Mouse (Mus musculus): ENCODE results near the gene Cfap57. TPM values are rescaled to one million over a fixed set of nuclear protein-coding genes. Genes with fewer than 3 reads are reported as not detected.

Cfap57 gene
- total and polyA plus RNA-seq, 3 experiments = 0.05 TPM; not detected in 2

DNA sequence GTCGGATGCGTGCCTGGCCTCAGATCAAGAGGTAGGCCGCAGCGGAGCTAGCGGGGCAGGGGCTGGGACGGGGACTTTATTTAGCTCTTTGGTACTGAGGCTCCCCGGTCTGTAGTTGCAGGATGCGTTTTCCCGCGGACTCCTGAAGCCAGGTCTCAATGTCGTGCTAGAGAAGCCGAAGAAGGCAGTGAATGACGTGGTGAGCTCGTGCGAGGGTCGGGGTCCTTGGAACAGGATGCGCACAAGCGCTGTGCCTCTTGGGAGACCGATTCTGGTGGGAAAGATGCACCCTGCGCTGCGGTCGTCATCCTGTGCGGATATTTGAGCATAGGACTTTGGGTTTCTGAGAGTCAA, 367 bp upstream of the Cfap57 start:
- Histone ChIP-seq H3K36me3 (replicated peaks) (peaks cover 39% of the 10 kb centered on the region), H3K4me1 (ENCODE audit: insufficient read depth, low read depth, low read length) (peaks cover 30% of the 10 kb centered on the region), H3K4me3 (ENCODE audit: low read depth, low read length) (peak overlapping the region; percentile 85), H3K27me3 (ENCODE audit: insufficient read depth, low read length) (peaks cover 11% of the 10 kb centered on the region), H3K9me3 (replicated peaks) (peaks cover 5% of the 10 kb centered on the region)
- DNase-seq (ENCODE audit: low spot score) (peak; percentile 12), ATAC-seq (ENCODE audit: extremely low read depth, insufficient number of reproducible peaks, low FRiP score, poor library complexity, severe bottlenecking) (no peak)
- TF ChIP-seq CTCF (IDR thresholded peaks at IDR 0.05; ENCODE audit: low read depth, low read length) (no peak), POLR2AphosphoS5 (IDR thresholded peaks at IDR 0.05; ENCODE audit: insufficient replicate concordance, low read depth, low read length) (no peak), GATA1 (IDR thresholded peaks at IDR 0.05; ENCODE audit: borderline replicate concordance, low read length) (no peak)

DNA sequence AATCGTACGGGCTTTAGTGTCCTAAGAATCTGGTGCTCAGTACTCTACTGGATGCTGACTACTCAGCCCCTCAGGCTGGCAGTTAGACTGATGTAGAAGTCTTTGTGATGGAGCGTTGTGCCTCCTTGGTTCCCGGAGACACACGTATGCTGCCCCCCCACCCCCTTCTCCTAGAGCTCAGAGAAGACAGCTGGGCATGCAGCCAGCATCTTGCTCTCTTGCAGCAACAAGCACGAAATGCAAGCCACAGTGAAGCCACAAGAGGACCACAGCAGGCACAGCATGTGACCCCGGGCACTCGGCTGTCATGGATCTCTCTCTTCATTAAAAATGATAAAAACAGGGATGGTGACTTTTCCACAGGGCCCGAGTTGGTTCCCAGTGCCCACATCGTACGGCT, 5.2 kb downstream of the Cfap57 start:
- DNase-seq (ENCODE audit: low spot score) (no peak), ATAC-seq (ENCODE audit: extremely low read depth, insufficient number of reproducible peaks, low FRiP score, poor library complexity, severe bottlenecking) (no peak)
- Histone ChIP-seq H3K9me3 (replicated peaks) (peaks cover 5% of the 10 kb centered on the region), H3K36me3 (replicated peaks) (no peaks in the 10 kb centered on the region), H3K4me3 (ENCODE audit: low read depth, low read length) (no peak overlapping the region), H3K4me1 (ENCODE audit: insufficient read depth, low read depth, low read length) (no peaks in the 10 kb centered on the region; the same call in 1 of the 2 replicates), H3K27me3 (ENCODE audit: insufficient read depth, low read length) (peaks cover 51% of the 10 kb centered on the region)
- TF ChIP-seq GATA2 (IDR thresholded peaks at IDR 0.05; ENCODE audit: borderline replicate concordance, low read depth, low read length) = no peak
- TF ChIP-seq TAL1 (conservative IDR thresholded peaks at IDR 0.05; ENCODE audit: low read depth, low read length) = no peak
- no peak for TF ChIP-seq POLR2AphosphoS5 (IDR thresholded peaks at IDR 0.05; ENCODE audit: insufficient replicate concordance, low read depth, low read length)
- no peak for TF ChIP-seq CTCF (IDR thresholded peaks at IDR 0.05; ENCODE audit: low read depth, low read length)
- TF ChIP-seq GATA1 (IDR thresholded peaks at IDR 0.05; ENCODE audit: borderline replicate concordance, low read length) = no peak

DNA sequence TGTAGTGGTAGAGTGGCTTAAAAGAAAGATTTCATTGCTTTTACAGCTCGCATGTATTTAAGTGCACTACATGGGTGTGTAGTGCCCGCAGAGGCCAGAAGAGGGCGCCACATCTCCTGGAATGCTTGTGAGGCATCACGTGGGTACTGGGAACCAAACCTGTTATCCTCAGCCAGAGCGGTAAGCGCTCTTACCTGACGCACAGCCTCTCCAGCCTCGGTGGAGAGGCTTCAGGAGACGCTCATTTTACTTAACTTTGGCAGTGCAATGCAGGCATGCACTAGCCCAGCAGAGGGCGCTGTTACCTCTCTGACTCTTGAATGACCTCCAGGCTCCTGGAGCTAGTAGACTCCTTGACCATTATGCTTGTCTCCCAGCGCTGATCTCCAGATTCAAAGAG, 8.0 kb downstream of the Cfap57 start:
- ATAC-seq (ENCODE audit: extremely low read depth, insufficient number of reproducible peaks, low FRiP score, poor library complexity, severe bottlenecking) (no peak), DNase-seq (ENCODE audit: low spot score) (no peak)
- peaks cover 57% of the 10 kb centered on the region for H3K27me3 ChIP-seq (ENCODE audit: insufficient read depth, low read length)
- no peaks in the 10 kb centered on the region for H3K36me3 ChIP-seq (replicated peaks)
- no peaks in the 10 kb centered on the region for H3K4me1 ChIP-seq (ENCODE audit: insufficient read depth, low read depth, low read length)
- H3K9me3 ChIP-seq (replicated peaks) = peaks cover 5% of the 10 kb centered on the region
- H3K4me3 ChIP-seq (ENCODE audit: low read depth, low read length) = no peak overlapping the region
- TF ChIP-seq CTCF (IDR thresholded peaks at IDR 0.05; ENCODE audit: low read depth, low read length) (peak; percentile 70), POLR2AphosphoS5 (IDR thresholded peaks at IDR 0.05; ENCODE audit: insufficient replicate concordance, low read depth, low read length) (no peak)

DNA sequence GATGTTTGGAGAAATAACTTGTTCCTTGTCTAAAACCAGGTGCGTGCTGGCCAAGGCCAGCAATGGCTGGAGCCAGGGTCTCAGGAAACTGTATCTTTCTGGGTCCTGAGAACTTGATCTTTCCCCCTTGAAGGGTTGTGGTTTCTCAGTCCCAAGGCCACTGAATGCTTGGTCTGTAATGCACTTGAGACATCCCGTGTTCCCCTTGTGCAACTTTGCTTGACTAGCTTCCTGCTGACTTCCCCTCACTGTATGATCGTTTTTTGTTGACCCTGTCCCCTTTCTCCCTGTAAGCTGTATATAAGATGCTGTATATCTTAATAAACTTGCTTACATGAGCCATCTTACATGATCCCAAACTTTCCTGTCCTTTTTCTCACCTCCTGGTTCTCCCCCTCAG, 10.7 kb downstream of the Cfap57 start:
- ATAC-seq (ENCODE audit: extremely low read depth, insufficient number of reproducible peaks, low FRiP score, poor library complexity, severe bottlenecking) = no peak
- H3K27me3 ChIP-seq (ENCODE audit: insufficient read depth, low read length) = peaks cover 51% of the 10 kb centered on the region

DNA sequence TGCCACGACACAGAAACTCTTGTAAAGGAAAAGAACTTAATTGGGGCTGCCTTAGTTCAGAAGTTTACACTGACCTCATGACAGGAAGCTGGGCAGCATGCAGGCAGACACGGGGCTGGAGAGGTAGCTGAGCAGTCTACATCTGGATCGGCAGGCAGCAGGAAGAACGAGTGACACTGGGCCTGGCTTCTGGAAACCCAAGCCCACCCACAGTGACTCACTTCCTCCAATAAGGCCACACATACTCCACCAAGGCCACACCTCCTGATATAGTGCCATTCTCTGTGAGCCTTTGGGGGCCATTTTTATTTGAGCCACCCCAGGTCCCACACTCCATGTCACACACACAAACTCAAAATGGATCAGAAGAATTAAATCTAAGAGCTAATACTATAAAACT, 16.5 kb downstream of the Cfap57 start:
- Histone ChIP-seq H3K36me3 (replicated peaks) (no peaks in the 10 kb centered on the region), H3K27me3 (ENCODE audit: insufficient read depth, low read length) (peaks cover 20% of the 10 kb centered on the region), H3K4me1 (ENCODE audit: insufficient read depth, low read depth, low read length) (no peaks in the 10 kb centered on the region), H3K9me3 (replicated peaks) (0 out of 2 replicates have a peak, but pooled peaks cover 2% of the 10 kb centered on the region), H3K4me3 (ENCODE audit: low read depth, low read length) (no peak overlapping the region)
- TF ChIP-seq CTCF (IDR thresholded peaks at IDR 0.05; ENCODE audit: low read depth, low read length) (no peak), POLR2AphosphoS5 (IDR thresholded peaks at IDR 0.05; ENCODE audit: insufficient replicate concordance, low read depth, low read length) (no peak), GATA1 (IDR thresholded peaks at IDR 0.05; ENCODE audit: borderline replicate concordance, low read length) (no peak), TAL1 (conservative IDR thresholded peaks at IDR 0.05; ENCODE audit: low read depth, low read length) (no peak), GATA2 (IDR thresholded peaks at IDR 0.05; ENCODE audit: borderline replicate concordance, low read depth, low read length) (no peak)
- ATAC-seq (ENCODE audit: extremely low read depth, insufficient number of reproducible peaks, low FRiP score, poor library complexity, severe bottlenecking) (no peak), DNase-seq (ENCODE audit: low spot score) (no peak)

More for the DNA sequence above, 10.7 kb downstream of the Cfap57 start:
- no peaks in the 10 kb centered on the region for H3K9me3 ChIP-seq (replicated peaks)
- no peak for DNase-seq (ENCODE audit: low spot score)
- H3K36me3 ChIP-seq (replicated peaks) = no peaks in the 10 kb centered on the region
- no peak overlapping the region for H3K4me3 ChIP-seq (ENCODE audit: low read depth, low read length)
- TF ChIP-seq GATA2 (IDR thresholded peaks at IDR 0.05; ENCODE audit: borderline replicate concordance, low read depth, low read length) (no peak), POLR2AphosphoS5 (IDR thresholded peaks at IDR 0.05; ENCODE audit: insufficient replicate concordance, low read depth, low read length) (no peak), GATA1 (IDR thresholded peaks at IDR 0.05; ENCODE audit: borderline replicate concordance, low read length) (no peak), CTCF (IDR thresholded peaks at IDR 0.05; ENCODE audit: low read depth, low read length) (no peak), TAL1 (conservative IDR thresholded peaks at IDR 0.05; ENCODE audit: low read depth, low read length) (no peak)
- H3K4me1 ChIP-seq (ENCODE audit: insufficient read depth, low read depth, low read length) = no peaks in the 10 kb centered on the region

DNA sequence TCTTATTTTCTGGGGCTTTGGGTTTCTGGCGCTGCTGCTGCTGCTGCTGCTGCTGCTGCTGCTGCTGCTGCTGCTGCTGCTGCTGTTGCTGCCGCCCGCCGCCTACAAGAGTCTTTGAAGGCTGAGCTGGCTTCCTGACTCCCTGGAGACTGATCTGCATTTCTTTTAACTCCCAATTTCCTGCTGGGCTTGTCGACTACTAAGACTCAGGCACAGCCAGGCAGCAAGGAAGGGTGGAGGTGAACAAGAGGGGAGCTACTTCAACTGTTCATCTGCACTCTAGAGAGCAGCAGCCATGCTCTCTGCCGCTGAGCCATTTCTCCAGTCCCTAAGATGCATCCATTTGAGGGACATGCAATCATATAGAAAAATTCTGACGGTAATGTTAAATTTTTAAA, 30.8 kb downstream of the Cfap57 start:
- H3K9me3 ChIP-seq (replicated peaks) = no peaks in the 10 kb centered on the region
- ATAC-seq (ENCODE audit: extremely low read depth, insufficient number of reproducible peaks, low FRiP score, poor library complexity, severe bottlenecking) = no peak
- no peaks in the 10 kb centered on the region for H3K4me1 ChIP-seq (ENCODE audit: insufficient read depth, low read depth, low read length)
- no peaks in the 10 kb centered on the region for H3K27me3 ChIP-seq (ENCODE audit: insufficient read depth, low read length)
- H3K4me3 ChIP-seq (ENCODE audit: low read depth, low read length) = no peak overlapping the region
- no peak for DNase-seq (ENCODE audit: low spot score)
- no peaks in the 10 kb centered on the region for H3K36me3 ChIP-seq (replicated peaks)
- no peak for TF ChIP-seq POLR2AphosphoS5 (IDR thresholded peaks at IDR 0.05; ENCODE audit: insufficient replicate concordance, low read depth, low read length)
- TF ChIP-seq GATA2 (IDR thresholded peaks at IDR 0.05; ENCODE audit: borderline replicate concordance, low read depth, low read length) = no peak
- no peak for TF ChIP-seq GATA1 (IDR thresholded peaks at IDR 0.05; ENCODE audit: borderline replicate concordance, low read length)
- no peak for TF ChIP-seq CTCF (IDR thresholded peaks at IDR 0.05; ENCODE audit: low read depth, low read length)
